Mouse (Mus musculus): ENCODE measurements around the gene March7.

Gene March7

DNA sequence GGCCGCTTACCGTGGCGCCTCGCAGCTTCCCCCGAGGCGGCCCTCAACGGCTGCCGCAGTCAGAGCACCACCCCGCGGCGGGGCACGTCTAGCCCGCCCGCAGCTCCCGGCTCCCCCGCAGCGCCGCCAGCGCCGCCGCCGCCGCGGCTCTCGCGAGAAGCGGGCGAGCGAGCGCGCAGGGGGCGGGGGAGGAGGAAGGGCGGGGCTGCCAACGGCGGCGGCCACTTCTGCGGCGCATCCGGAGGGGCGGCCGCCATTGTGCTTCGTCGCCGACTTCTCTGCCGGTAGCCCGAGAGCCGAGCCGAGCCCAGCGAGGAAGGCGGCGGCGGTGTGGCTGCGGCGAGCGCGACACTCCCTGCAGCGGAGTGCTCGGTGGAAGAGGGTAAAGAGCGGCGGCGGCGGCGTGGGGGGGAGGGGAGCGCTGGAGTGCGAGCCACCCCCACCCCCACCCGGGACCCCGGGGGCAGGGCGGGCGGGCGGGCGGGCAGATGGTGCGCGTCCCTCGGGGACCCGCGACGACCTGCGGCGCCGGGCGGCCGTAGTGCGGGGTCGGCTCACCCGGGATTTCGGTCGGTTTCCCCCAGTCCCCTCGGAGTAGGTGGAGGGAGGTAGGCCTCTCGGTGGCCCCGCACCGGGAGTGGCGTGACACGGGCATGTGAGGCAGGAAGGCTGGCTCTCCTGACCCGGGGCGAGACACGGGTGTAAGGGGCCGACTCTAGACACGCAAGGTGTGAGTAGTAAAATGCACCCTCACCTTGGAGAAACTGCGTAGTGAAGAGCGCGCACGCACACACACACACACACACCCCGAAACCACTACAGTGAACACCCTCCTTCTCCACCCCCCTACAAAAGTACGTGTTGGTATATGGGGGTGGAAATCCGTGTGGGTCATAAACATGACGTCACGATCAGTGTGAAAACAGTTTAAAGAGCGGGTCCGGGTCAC lies at the start of gene March7, which contains the start of gene Baz2b:
Gene March7, plus strand, starts transcription at position 185 of the 949 bp plus-strand sequence.
Gene Baz2b, minus strand, starts transcription at position 137 of the 949 bp plus-strand sequence.
- peak; percentile 80 to 89 for DNase-seq

DNA sequence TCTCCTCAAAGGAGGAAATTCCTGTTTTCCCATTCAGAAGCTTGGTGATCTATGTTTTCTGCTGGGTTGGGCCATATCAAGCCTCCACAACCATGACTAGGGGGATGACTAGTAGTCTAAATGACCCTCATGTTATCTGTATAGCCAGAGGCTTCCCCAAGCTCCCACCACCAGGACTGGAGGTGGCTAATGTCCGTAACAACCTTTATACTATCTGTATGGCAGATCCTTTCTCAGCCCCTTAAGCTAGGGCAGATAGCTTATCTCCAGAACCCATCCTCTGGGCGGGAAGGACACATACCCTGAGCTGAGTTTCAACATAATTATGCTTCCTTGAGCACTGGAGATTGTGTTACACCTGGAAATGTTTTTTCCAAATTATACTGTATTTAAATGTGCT lies 45.9 kb upstream of the March7 start:
- DNase-seq = no peak

DNA sequence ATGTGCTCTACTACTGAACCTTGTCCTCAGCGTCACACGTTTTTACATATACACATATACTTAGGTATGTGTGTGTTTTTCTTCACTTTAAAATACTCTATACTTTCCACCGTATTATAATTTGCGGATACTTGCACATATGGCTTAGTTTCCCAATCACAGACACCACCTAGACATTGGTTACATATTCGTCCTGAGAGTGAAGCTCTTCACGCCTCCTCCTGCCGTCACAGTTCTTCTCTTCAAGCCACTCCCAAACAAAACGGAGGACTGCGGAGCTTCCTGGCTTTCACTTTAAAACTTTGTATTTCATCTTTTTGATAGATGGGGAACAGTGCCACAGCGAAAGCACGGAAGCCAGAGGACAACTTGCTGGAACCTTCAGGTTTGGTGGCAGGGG lies 44.0 kb upstream of the March7 start:
- no peak for DNase-seq

DNA sequence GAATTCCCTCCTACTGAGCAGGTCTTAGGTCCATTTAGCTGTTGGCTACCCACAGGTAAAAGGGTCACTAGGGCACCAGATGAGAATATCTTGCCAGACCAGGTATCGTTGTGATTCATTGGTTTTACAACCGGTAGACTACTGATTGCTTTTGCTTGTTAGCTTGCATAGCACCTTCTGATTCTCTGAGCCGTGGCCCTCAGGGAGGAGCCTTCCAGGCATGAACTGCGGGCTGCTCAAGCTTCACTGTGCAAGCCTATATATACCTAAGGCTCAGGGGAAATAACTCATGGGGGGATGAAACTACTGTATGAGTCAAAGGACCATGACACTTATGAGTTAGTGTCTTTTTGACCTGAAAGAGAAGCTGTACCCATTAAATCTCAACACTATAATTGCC lies 42.8 kb upstream of the March7 start:
- DNase-seq = no peak

DNA sequence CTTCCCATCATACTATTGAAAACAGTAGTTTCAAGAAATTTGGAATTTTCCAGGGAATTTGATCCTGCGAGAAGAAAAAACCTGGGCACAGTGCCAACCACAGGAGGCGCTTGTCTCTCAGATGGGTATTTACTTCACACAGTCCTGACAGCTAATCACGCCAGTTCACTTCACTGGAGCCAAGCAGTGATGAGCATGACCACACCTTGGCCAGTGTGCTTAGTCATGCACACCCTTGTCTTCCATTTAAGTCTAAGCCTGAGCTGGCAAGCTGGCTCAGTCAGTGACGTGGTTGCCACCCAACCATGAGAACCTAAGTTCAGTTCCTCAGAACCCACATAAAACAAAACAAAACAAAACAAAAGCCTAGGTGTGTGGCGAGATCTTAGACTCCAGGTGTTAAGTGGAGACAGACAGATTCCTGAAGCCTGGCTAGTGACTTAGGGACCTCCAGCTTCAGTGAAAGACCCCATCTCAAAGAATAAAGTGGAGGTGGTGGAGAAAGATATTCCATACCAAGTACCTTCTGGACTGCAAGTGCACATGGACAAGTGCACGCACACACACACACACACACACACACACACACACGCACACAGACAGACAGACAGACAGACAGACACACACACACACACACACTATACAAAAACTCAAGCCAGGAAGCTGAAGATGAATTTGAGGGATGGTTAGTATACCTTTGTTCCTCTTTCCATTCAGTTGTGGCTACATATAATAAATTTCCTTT lies 37.7 kb upstream of the March7 start:
- peak; percentile 35 to 38 for DNase-seq

DNA sequence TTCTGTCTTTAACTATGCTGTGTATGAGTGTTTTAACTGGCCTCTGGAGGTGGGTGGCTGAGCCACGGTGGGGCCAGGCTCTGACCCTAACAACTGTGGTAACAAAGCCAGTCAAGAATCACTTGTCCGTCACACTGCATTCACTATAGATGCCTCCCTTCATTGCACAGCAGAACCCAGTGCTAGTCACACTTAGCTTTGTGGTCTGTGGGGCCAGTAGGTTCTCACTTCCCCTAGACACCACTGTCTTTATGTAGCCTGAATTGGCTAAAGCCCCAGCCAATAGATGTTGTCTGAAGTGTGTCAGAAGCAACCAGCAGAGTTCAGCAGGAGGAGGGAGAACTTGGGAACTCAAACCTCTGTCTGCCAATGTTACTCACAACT lies 37.2 kb upstream of the March7 start:
- no peak for DNase-seq

DNA sequence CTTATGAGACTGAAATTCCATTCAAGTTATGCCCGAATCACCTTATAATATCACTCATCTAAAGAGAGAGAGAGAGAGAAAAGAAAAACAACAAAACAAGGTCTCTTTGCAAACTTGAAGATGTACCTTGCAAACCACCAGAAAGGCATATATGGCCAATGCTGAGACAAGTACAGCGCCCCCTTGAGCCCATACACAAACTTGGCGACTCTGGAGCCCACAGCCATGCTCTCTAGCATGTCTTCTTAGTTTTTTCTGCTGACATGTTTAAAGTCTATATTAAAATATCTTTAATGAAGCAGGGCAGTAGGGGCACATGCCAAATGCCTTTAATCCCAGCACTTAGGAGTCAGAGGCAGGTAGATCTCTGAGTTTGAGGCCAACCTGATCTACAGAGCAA lies 36.5 kb upstream of the March7 start:
- DNase-seq = no peak

DNA sequence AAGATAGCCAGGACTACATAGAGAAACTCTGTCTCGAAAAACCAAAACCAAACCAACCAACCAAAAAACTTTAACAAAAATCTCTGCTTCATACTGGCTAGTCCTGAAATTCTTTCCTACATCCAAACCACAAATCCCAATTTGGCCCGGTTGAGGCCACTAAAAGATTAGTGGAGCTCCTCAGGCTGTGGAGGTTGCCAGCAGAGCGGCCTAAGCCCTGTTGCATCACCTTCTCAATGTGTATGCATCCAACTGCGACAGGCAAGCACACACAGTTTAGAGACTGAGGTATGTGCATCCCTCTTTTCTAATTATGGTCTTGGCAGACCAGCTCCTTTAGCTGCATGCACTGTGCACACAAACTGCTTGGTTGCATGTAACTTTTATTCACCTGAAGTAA lies 36.1 kb upstream of the March7 start:
- DNase-seq = no peak

DNA sequence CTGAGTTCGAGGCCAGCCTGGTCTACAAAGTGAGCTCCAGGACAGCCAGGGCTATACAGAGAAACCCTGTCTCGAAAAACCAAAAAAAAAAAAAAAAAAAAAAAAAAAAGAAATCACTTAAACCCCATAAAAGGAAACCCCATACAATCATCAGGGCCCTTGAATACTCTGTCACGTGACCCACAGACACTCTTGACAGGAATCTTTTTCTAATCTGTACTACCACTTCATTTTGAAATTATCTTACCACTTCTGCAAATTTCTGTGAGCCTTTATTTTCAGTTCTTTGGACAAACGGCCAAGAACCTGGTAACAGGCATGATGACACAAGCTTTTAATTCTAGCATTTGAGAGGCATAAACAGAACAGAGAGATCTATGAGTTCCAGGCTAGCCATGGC lies 34.6 kb upstream of the March7 start:
- no peak for DNase-seq

DNA sequence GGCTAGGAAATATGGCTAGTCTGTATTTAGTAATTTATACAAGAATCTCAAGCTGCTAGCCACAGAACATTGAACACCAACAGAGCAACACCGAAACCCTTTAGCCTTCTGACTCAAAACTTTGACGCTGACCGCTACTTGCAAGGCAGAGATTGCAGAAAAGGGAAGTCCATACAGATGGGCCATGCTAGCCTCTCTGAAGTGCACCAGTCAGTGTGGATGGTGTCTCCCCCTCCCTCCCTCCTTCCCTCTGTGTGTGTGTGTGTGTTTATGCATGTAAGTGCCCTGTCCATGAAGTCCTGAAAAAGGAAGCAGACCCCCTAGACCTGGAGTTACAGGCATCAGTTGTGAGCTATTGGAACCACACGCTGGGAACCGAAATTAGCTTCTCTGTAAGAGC lies 33.6 kb upstream of the March7 start:
- DNase-seq = no peak

DNA sequence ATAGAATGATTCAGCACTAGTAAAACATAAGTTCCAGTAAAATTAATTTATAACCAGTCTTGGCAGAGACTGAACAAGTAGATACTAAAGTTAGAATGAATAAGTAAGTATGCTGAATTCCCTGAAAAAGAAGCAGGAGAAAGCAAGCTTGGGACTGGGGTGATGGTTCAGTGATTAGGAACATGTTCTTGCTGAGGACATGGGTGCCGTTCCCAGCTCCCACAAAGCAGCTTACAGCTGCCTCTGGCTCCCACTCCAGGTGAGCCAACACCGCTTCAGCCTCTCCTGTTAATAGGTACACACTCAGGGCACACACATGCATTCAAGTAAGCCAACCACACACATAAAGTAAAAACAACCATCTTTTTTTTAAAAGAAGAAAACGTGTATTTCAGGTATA lies 32.2 kb upstream of the March7 start:
- DNase-seq = no peak

DNA sequence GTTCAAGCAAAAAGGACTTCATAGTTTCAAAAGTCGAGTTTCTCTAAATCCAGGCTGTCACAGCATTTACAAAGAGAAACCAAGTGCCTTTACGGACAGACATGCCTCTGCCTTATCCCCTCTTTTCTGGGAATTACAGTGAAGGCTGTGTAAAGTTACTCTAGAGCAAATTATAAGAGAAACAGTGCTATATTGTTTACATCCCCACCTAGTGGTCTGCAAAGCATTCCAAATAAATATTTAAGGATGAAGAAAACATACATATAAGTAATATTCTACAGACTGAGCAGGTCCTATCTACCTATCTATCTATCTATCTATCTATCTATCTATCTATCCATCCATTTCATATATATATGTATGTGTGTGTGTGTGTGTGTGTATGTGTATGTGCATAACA lies 28.0 kb upstream of the March7 start:
- DNase-seq = no peak

DNA sequence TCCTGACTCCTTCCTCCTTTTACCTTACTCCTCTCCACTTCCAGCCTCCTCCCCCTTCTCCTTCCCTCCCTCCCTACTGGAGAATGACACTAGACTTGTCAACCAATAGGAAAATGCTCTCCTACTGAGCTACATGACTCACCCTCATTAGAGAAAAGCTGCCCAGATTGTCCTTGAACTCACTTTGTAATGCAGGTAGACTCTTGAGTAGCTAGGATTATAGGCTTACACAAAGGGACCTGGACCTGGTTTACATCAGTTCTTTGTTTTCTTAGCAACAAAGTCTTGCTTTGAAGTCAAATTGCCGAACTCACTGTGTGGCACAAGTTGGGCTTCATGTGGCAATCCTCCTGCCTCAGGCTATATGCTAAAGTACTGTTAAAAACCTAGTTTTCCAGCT lies 12.8 kb upstream of the March7 start:
- DNase-seq = no peak

DNA sequence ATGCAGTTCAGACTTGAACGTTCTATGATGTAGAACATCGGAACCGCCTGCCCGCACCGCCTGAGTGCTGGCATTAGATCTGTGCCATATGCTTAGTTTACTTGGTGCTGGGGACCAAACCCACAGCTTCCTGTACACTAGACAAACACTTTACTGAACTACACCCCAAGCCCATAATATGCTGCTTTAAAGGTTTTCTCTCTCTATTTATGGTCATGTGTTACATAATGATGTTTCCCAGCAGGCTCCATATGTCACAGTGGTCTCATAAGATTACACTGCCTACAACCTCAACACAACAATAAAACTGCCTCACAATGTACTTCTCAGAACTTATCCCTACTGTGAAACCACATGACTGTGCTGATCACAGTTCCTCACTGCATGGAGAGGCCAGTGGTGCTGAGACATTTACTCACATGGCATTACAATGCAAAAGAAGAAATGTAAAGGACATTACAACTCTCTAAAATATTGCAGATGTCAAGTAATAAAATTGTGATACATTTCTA lies 9.6 kb upstream of the March7 start:
- DNase-seq = no peak

DNA sequence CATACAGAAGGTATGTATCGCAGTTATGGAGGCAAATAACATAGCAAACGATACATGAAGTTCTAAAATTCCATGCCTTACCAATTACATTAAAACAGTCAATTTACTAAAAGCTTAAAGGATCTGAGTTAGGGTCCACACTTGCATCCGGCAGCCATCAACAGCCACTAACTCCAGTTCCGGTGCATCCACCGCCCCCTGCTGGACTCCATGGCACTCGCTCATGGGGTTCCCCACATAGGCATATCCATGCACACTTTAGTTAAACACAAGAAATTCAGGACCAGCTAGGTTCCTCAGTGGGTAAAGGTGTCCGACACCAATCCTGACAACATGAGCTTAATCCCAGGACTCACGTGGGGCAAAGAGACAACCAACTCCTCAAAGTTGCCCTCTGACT lies 9.0 kb upstream of the March7 start:
- DNase-seq = peak; percentile 29 to 38

DNA sequence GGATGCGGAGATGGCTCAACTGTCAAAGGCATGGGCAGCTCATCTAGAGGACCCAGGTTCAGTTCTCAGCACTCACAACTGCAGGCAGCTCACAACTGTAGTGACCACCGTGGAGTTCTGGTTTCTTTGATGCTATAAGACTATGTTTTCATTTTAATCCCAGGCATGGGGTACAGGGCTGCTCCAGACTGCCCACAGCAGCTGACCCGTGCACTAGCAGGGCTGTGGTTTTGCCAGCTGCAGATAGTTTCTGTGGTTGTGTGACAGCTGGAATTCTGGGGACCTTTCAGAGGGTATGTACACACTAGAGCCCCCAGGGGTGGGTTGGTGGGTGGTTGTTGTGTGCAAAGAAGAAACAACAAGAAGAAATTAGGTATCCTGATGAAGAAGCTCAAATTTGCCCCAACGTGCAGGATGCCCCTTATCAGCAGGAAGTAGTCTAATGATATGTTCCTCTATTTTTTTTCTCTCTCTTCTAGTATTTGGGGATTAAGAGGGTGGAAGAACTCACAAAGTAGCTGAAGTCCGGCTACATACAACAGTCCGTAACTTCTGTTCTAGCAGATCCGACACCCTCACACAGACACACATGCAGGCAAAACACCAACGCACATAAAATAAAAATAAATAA lies 6.7 kb upstream of the March7 start:
- DNase-seq = no peak

DNA sequence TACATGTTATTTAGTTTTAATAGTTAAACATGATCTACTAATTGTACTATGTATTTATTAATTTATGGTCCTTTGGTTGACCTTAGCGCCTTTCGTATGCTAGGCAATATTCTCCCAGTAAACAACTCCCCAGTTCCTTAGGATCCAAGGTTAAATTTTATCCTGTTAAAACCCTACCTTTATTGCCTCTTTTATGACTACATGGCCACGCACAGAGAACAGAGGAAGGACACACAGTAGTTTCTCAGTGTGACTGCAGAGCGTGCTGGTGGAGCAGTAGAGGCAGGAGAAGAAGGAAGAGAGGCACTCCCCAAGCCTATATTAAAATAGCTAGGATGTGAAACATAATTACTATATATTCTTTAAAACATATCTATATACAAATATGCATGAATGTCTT lies 6.0 kb upstream of the March7 start:
- no peak for DNase-seq

DNA sequence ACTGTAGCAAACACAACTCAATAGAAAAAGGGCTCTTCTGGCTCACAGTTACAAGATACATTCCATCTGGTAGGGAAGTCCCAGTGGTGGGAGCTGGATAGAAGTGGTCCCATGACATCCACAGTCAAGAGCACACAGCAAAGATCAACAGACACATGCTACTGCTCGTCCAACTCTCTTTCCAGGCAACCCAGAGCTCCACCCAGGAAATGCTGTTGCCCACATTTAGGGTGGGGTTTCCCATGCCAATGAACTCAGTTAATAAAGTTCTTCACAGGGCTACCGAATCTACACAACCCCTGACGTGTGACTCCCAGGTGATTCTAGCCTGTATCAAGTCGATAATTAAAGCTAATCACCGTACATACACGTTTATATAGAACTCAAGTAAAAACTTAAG lies 5.5 kb upstream of the March7 start:
- no peak for DNase-seq

DNA sequence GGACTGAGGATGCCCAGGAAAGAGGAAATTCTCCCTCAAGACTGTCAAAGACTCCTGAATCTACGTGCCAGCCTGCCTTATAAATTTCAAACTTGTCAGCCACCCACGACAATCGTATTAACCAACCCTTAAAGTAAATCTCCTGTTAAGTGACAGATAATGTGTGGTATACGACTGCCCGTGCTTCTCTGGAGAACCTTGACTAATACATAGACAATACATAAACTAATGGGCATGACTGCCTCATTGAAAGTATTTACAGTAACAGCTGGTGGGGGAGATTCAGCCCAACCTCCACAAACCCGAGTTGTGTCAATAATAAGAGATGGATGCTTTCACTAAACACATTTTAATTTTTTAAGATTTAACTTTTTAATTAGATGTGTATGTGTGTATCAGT lies 3.9 kb upstream of the March7 start:
- DNase-seq = no peak

DNA sequence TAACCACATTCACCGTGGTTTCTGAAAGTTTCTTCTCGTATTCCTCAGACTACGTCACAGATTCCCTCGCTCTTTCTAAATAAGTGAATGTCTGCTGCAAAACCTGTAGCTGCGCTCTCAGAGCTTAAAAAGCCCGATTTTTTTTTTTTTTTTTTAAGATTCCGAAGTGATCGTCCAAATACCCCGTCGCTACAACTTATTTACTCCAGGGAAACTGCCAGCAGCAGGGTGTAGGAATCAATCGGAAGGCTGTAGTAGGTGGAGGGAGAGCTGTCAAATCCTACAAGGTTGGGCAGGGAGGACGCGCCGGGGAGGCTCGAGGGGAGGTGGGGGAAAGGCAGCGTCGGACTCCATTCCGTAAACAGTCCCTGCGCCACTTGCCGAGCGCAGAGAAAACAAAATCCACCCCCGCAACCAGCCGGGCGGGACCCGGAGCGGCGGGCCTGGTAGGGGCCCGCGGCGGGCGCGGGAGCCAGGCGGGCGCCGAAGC lies 520 bp upstream of the March7 start:
- peak; percentile 53 to 54 for DNase-seq

DNA sequence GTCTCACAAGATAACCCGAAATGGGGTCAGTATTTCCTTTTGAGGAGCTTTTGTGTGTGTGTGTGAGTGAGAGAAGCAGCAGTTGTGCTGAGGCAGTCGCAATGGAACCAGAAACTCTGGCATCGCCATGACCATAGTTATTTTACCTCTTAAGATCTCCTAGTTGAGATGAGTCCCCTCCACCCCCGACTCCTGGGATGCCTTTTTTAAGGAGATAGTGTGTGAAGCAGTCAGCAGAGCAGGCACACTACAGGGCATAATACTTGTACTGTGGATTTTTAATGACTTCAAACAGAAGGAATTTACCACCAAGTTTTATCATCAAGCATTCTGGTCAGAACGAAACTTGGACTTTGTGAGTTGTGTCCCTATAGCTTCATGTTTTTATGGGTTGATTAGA lies 1.1 kb downstream of the March7 start:
- DNase-seq = no peak

DNA sequence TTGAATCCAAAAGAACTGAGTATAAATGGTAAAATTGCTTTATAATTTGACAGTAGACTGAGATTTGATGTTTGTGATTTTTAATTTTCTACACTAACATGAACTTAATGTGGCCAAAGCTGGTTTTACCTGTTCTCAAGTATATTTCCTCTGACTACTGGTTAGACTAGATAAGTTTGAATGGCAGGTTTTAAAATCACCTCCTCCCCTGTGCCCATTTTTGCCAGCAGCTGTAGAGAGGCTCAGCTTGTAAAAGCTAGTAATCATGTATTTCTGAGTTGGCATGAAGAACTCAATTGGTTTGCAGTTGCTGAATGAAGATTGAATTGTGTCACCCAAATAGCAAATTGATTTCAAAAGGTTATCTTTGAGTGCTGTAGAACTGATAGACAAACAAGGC lies 2.8 kb downstream of the March7 start:
- DNase-seq = no peak

DNA sequence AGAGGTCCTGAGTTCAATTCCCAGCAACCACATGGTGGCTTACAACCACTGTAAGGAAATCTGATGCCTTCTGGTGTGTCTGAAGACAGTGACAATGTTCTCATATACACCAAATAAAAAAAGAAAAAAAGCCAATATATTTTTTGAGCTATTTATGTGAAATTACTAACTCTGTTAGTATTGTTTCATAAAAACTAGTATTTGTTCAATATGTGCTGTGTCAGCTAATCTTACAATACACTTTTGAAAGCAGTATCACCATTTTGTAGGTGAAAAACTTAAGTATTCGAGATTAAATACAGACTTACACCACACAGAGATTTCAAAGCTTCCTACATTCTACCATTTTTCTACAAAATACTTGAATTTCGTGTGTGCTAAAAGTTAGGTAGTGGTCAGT lies 5.0 kb downstream of the March7 start:
- DNase-seq = no peak
